In the genomic region with DNA sequence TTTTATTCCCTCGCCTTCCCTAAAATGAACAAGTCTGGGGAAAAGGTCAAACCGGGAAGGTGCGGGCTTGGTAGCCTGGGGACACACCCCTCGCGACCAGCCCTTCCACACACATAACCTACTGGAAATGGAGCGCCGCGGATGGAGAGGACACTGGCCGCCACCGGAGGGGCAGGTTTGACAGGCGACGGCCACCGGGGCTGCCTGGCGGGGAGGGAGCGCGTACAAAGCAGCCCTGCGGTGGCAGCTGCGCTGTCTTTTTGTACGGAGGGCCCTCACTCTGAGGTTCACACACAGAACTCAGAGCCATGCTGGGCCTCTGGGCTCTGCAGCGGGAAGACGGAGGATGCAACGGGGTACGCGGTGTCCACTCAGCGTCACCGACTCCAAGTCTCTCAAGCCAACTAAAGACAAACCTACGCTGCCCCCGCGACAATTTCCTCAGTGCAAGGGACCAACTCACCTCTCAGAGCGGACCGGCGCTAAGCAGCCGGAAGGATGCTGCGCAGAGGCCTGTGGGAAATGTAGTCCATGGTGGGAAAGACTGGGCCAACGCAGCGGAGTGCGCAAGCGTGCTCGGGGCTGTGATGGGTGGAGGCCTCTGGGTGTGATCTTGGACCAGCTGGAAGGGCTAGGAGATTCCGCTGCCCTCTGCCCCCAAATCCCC, we compare ENCODE assay signal across 8 mouse cellular contexts. TPM values are rescaled to one million over a fixed set of nuclear protein-coding genes. Genes with fewer than 3 reads are reported as not detected.
DNase-seq lines count a peak whose midpoint lies in the region; ATAC-seq and TF ChIP-seq lines count a peak whose summit lies in the region.

A gene (minus strand): TSS at position 499 of the 667 bp plus-strand sequence.

- DNase-seq in ES-CJ7 (ENCODE audit: low read depth, low spot score), result peak; percentile 89
- DNase-seq in cerebellum, adult 11 months, result peak; percentile 89
- peak; percentile 89 to 91 for DNase-seq in heart, postnatal 36 days
- peak; percentile 92 to 93 for DNase-seq in layer of hippocampus, adult 2 months (ENCODE audit: low spot score in 2 of 2)
- peak; percentile 95 for DNase-seq in lung, embryonic 14.5 days
- peak; percentile 94 for DNase-seq in thymus, adult 2 months

- H3K36me3 ChIP-seq in forebrain, embryonic 15.5 days, result peaks cover 10% of the 10 kb centered on the region
- H3K36me3 ChIP-seq in lung, embryonic 14.5 days (ENCODE audit: insufficient read depth), result peaks cover 5% of the 10 kb centered on the region; the same call in 1 of the 2 replicates
- H3K36me3 ChIP-seq in thymus, adult 2 months (ENCODE audit: control insufficient read depth, insufficient read depth, low read length), result no peaks in the 10 kb centered on the region

- no peaks in the 10 kb centered on the region for H3K27me3 ChIP-seq in forebrain, embryonic 15.5 days
- H3K27me3 ChIP-seq in lung, embryonic 14.5 days (ENCODE audit: insufficient read depth, low read length), result no peaks in the 10 kb centered on the region
- H3K27me3 ChIP-seq in thymus, adult 2 months (ENCODE audit: control insufficient read depth, insufficient read depth, low read length), result no peaks in the 10 kb centered on the region

- WGBS in forebrain, embryonic 15.5 days, result under 1% methylated on average over 39 of the region's 40 CpGs
- WGBS in lung, embryonic 14.5 days, result under 1% methylated on average over 40 of the region's 40 CpGs
- under 1% methylated on average over 40 of the region's 40 CpGs for WGBS in olfactory bulb, adult 2 months
- WGBS in thymus, adult 2 months, result 1% methylated on average over 40 of the region's 40 CpGs

- H3K4me1 ChIP-seq in forebrain, embryonic 15.5 days, result peaks cover 17% of the 10 kb centered on the region
- H3K4me1 ChIP-seq in lung, embryonic 14.5 days (ENCODE audit: insufficient read depth), result peaks cover 8% of the 10 kb centered on the region
- H3K4me1 ChIP-seq in olfactory bulb, adult 2 months (ENCODE audit: control insufficient read depth, insufficient read depth, low read length), result peaks cover 4% of the 10 kb centered on the region
- 0 out of 2 replicates have a peak, but pooled peaks cover 3% of the 10 kb centered on the region for H3K4me1 ChIP-seq in thymus, adult 2 months (replicated peaks; ENCODE audit: control insufficient read depth, insufficient read depth, low read length)

- peak within 1 kb of the TSS; percentile 88 for H3K9ac ChIP-seq in forebrain, embryonic 15.5 days (replicated peaks)
- H3K9ac ChIP-seq in lung, embryonic 14.5 days, result peak within 1 kb of the TSS; percentile 71

- TF ChIP-seq CTCF in layer of hippocampus, adult 2 months (conservative IDR thresholded peaks at IDR 0.05), result no peak
- no peak for TF ChIP-seq CTCF in lung, embryonic 14.5 days (IDR thresholded peaks at IDR 0.05; ENCODE audit: low read depth)
- TF ChIP-seq CTCF in olfactory bulb, adult 2 months (IDR thresholded peaks at IDR 0.05; ENCODE audit: insufficient read depth, low read depth, low read length), result no peak
- peak; percentile 42; the same call in 1 of the 2 replicates for TF ChIP-seq CTCF in thymus, adult 2 months (IDR thresholded peaks at IDR 0.05; ENCODE audit: borderline replicate concordance, control insufficient read depth, extremely low read depth, insufficient read depth, low read length, poor library complexity)

- peak within 1 kb of the TSS; percentile 63 for H3K4me2 ChIP-seq in forebrain, embryonic 15.5 days (replicated peaks)
- peak within 1 kb of the TSS; percentile 89 for H3K4me2 ChIP-seq in lung, embryonic 14.5 days

- H3K27ac ChIP-seq in forebrain, embryonic 15.5 days (replicated peaks), result peak within 1 kb of the TSS; percentile 92
- H3K27ac ChIP-seq in layer of hippocampus, adult 2 months, result peak within 1 kb of the TSS; percentile 87
- peak within 1 kb of the TSS; percentile 81 for H3K27ac ChIP-seq in lung, embryonic 14.5 days (ENCODE audit: low read depth)
- H3K27ac ChIP-seq in olfactory bulb, adult 2 months (ENCODE audit: insufficient read depth, low read depth, low read length), result peak within 1 kb of the TSS; percentile 53
- peak within 1 kb of the TSS; percentile 43 for H3K27ac ChIP-seq in thymus, adult 2 months (ENCODE audit: control insufficient read depth, insufficient read depth, low read length)

- no peaks in the 10 kb centered on the region for H3K9me3 ChIP-seq in forebrain, embryonic 15.5 days
- no peaks in the 10 kb centered on the region for H3K9me3 ChIP-seq in lung, embryonic 14.5 days (ENCODE audit: low read depth, low read length)

- ATAC-seq in forebrain, embryonic 15.5 days (replicated peaks), result peak; percentile 99
- peak; percentile 99 for ATAC-seq in lung, embryonic 14.5 days (ENCODE audit: insufficient read depth)

- peak within 1 kb of the TSS; percentile 73 for H3K4me3 ChIP-seq in forebrain, embryonic 15.5 days
- peak within 1 kb of the TSS; percentile 97 for H3K4me3 ChIP-seq in layer of hippocampus, adult 2 months
- peak within 1 kb of the TSS; percentile 72 for H3K4me3 ChIP-seq in lung, embryonic 14.5 days (ENCODE audit: low read depth, low read length)
- peak within 1 kb of the TSS; percentile 75 for H3K4me3 ChIP-seq in olfactory bulb, adult 2 months (ENCODE audit: insufficient read depth, low read depth, low read length)
- peak within 1 kb of the TSS; percentile 77 for H3K4me3 ChIP-seq in thymus, adult 2 months (ENCODE audit: control insufficient read depth, insufficient read depth, low read length)

- no peak; the same call in 1 of the 2 replicates for TF ChIP-seq POLR2A in olfactory bulb, adult 2 months (IDR thresholded peaks at IDR 0.05; ENCODE audit: insufficient read depth, low read depth, low read length)
- peak; percentile 61; the same call in 1 of the 2 replicates for TF ChIP-seq POLR2A in thymus, adult 2 months (IDR thresholded peaks at IDR 0.05; ENCODE audit: control insufficient read depth, extremely low read depth, insufficient read depth, low read length, poor library complexity)

- intact Hi-C loops in heart, postnatal 36 days (cut with DNase I), result loop anchor here (2.0 kb wide), 1 partner anchor 44 kb away; a partner anchor contains a TSS

RNA-seq across cellular contexts. Expression of the gene that starts here (rescaled TPM):
- 12.1 and 14.3 TPM in 2 replicates for polyA plus RNA-seq in forebrain, embryonic 15.5 days (2015; fragmentation: Nextera tagmentation; extraction: Ambion mirVana)
- total RNA-seq in heart, postnatal 36 days (2021), result 1 to 10 TPM; 2.4 to 2.7 TPM
- 1 to 10 TPM; 9.7 to 9.8 TPM for total RNA-seq in layer of hippocampus, adult 2 months (2021)
- polyA plus RNA-seq in lung, embryonic 14.5 days (2014; fragmentation: Nextera tagmentation; extraction: Ambion mirVana), result 3.8 and 4.2 TPM in 2 replicates
- not detected in 2 replicates for polyA plus RNA-seq in olfactory bulb, adult 2 months (2012; ENCODE audit: insufficient read depth, insufficient read length, low replicate concordance, missing spikeins)
- 2.2 and 3.3 TPM in 2 replicates for polyA plus RNA-seq in thymus, adult 2 months (2012; rRNA removed)

Comparison
In these comparisons a context has a peak if more than half of its experiments do, and no peak if none do; other contexts are left out.
1. Peak in every context shown above with its lines: DNase-seq, ATAC-seq, H3K4me3 ChIP-seq and H3K27ac ChIP-seq.